ENCODE assay signal across 32 mouse cellular contexts in genomic region chr2:122784701-122785100, GRCm38 (mm10).
"Had no signal": no experiment of that assay in that cellular context is flagged by ENCODE, and none has a peak within 500 bp of the region (broad histone marks: within the 10 kb centered on the region; RNA-seq: fewer than 3 reads in every experiment).

No protein-coding gene starts in this region.

- H3K9ac ChIP-seq: limb, embryonic 12.5 days; limb, embryonic 13.5 days; limb, embryonic 15.5 days; liver, embryonic 12.5 days; liver, embryonic 13.5 days; liver, embryonic 14.5 days; liver, embryonic 15.5 days; lung, embryonic 14.5 days; lung, embryonic 15.5 days; midbrain, embryonic 12.5 days; midbrain, embryonic 13.5 days; midbrain, embryonic 15.5 days; neural tube, embryonic 12.5 days; neural tube, embryonic 13.5 days had no signal

- H3K4me3 ChIP-seq: limb, embryonic 10.5 days; limb, embryonic 12.5 days; limb, embryonic 13.5 days; limb, embryonic 15.5 days; liver, embryonic 12.5 days; liver, embryonic 13.5 days; liver, embryonic 15.5 days; lung, embryonic 15.5 days; megakaryocyte, embryonic 14.5 days; midbrain, embryonic 10.5 days; midbrain, embryonic 12.5 days; midbrain, embryonic 13.5 days; midbrain, embryonic 15.5 days; myocyte; neural tube, embryonic 12.5 days; neural tube, embryonic 13.5 days had no signal

- H3K9me3 ChIP-seq: limb, embryonic 10.5 days; limb, embryonic 12.5 days; limb, embryonic 13.5 days; limb, embryonic 15.5 days; liver, embryonic 12.5 days; liver, embryonic 13.5 days; liver, embryonic 15.5 days; lung, embryonic 15.5 days; megakaryocyte, embryonic 14.5 days; midbrain, embryonic 10.5 days; midbrain, embryonic 12.5 days; midbrain, embryonic 13.5 days; midbrain, embryonic 15.5 days; neural tube, embryonic 12.5 days; neural tube, embryonic 13.5 days had no signal

- H3K4me1 ChIP-seq: limb, embryonic 10.5 days; limb, embryonic 12.5 days; limb, embryonic 13.5 days; limb, embryonic 15.5 days; liver, embryonic 12.5 days; liver, embryonic 13.5 days; liver, embryonic 15.5 days; megakaryocyte, embryonic 14.5 days; midbrain, embryonic 10.5 days; midbrain, embryonic 12.5 days; midbrain, embryonic 13.5 days; midbrain, embryonic 15.5 days; neural tube, embryonic 12.5 days; neural tube, embryonic 13.5 days had no signal

- H3K4me2 ChIP-seq: limb, embryonic 12.5 days; limb, embryonic 13.5 days; limb, embryonic 15.5 days; liver, embryonic 11.5 days; liver, embryonic 12.5 days; liver, embryonic 13.5 days; liver, embryonic 15.5 days; lung, embryonic 14.5 days; lung, embryonic 15.5 days; midbrain, embryonic 11.5 days; midbrain, embryonic 12.5 days; midbrain, embryonic 13.5 days; midbrain, embryonic 15.5 days; neural tube, embryonic 12.5 days; neural tube, embryonic 13.5 days had no signal

- ATAC-seq: liver, embryonic 12.5 days; lung, postnatal 0 days; midbrain, embryonic 13.5 days; midbrain, embryonic 15.5 days; midbrain, embryonic 16.5 days had no signal

- H3K36me3 ChIP-seq: limb, embryonic 10.5 days; limb, embryonic 12.5 days; limb, embryonic 13.5 days; limb, embryonic 15.5 days; liver, embryonic 12.5 days; liver, embryonic 13.5 days; liver, embryonic 15.5 days; lung, embryonic 15.5 days; midbrain, embryonic 10.5 days; midbrain, embryonic 12.5 days; midbrain, embryonic 13.5 days; midbrain, embryonic 15.5 days; neural tube, embryonic 12.5 days; neural tube, embryonic 13.5 days had no signal

- H3K27ac ChIP-seq: limb, embryonic 10.5 days; limb, embryonic 12.5 days; limb, embryonic 13.5 days; limb, embryonic 15.5 days; liver, embryonic 12.5 days; liver, embryonic 13.5 days; liver, embryonic 14.5 days; liver, embryonic 15.5 days; lung, embryonic 15.5 days; macrophage; midbrain, embryonic 10.5 days; midbrain, embryonic 12.5 days; midbrain, embryonic 13.5 days; midbrain, embryonic 15.5 days; neural tube, embryonic 12.5 days; neural tube, embryonic 13.5 days had no signal

- DNase-seq: left cerebral cortex, postnatal 4 days; liver; liver, embryonic 13.5 days; lung, adult 18-20 months; lung, adult 2 months; lung, embryonic 14.5 days; lung, postnatal 10 days; lung, postnatal 14 days; lung, postnatal 36 days; lung, postnatal 4 days; midbrain, embryonic 14.5 days had no signal

- H3K27me3 ChIP-seq: limb, embryonic 12.5 days; limb, embryonic 13.5 days; limb, embryonic 15.5 days; liver, embryonic 12.5 days; liver, embryonic 13.5 days; liver, embryonic 15.5 days; lung, embryonic 15.5 days; megakaryocyte, embryonic 14.5 days; midbrain, embryonic 12.5 days; midbrain, embryonic 13.5 days; midbrain, embryonic 15.5 days; neural tube, embryonic 12.5 days; neural tube, embryonic 13.5 days had no signal
